Mouse (Mus musculus): ENCODE data around the gene B4gat1.
A peak's percentile ranks its signal among the peaks of the same experiment; 100 is the strongest.
"Not testable (repeated sequence)": the region's sequence is repeated elsewhere in the genome, so short reads cannot be mapped to it uniquely, and the experiment has no call there.

The B4gat1 gene

GRCm38 (mm10) chr19:5083961-5084833 lies 45.6 kb downstream of the B4gat1 start:
- DNase-seq (ENCODE audit: low spot score in 2 of 2), result peak; percentile 54 to 64

DNA sequence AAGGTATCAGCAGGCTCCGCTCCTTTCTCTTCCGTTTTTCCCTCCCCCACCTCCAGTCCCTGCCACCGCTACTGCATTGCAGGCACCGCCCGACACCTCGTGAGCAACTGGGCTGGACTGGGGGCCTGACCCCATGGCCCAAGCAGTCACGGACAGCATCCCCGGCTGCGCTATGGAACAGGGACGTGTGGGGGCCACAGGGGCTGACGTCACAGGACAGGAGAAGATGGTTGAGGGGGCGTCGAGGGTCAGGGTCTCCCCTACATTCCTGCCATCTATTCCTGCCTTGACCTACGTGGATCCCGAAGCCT lies 46.2 kb downstream of the B4gat1 start:
- peak in 1 of 2 experiments; percentile 67 for DNase-seq (ENCODE audit: low spot score in 2 of 2)

- DNase-seq (ENCODE audit: low spot score in 2 of 2), result peak; percentile 62 to 65
These were observed 46.7 kb downstream of the B4gat1 start, which contains the start of gene Tmem151a for GRCm38 (mm10) chr19:5085145-5085863. Gene Tmem151a (minus strand): TSS chr19:5085531.

DNA sequence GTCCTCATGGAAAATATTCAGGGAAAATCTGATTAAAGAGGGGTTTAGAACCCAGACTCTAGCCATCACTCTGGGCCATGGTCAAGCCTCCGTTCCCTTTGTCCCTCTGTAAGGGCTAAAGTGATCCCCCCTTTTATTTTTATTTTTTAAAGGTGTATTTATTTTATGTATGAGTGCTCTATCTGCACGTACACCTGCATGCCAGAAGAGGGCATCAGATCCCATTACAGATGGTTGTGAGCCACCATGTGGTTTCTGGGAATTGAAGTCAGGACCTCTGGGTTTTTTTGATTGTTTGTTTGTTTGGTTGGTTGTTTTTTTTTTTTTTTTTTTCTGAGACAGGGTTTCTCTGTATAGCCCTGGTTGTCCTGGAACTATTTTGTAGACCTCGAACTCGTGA lies 47.9 kb downstream of the B4gat1 start:
- DNase-seq (ENCODE audit: low spot score in 2 of 2), result not testable (repeated sequence)

GRCm38 (mm10) chr19:5087884-5088728 lies 49.5 kb downstream of the B4gat1 start, which contains the start of gene Yif1a:
Gene Yif1a (plus strand): TSS chr19:5088538.
- peak; percentile 97 to 99 for DNase-seq (ENCODE audit: low spot score in 2 of 2)

GRCm38 (mm10) chr19:5089324-5089723 lies 50.7 kb downstream of the B4gat1 start:
- peak in 1 of 2 experiments; percentile 44 for DNase-seq (ENCODE audit: low spot score in 2 of 2)
